Mouse (Mus musculus) erythroblast, adult 5-6 weeks (primary cell): Measurements from ENCODE around the gene Mtss1l. TPM values are rescaled to one million over a fixed set of nuclear protein-coding genes. Genes with fewer than 3 reads are reported as not detected.

Source experiments
- ATAC-seq: replicated peaks from 2 replicates; pipeline ENCODE4 v1.8.0; 2016; ENCODE audit warnings: moderate number of reproducible peaks, mild to moderate bottlenecking, moderate TSS enrichment, inconsistent platforms; ENCODE audit not compliant: poor library complexity, low FRiP score, severe bottlenecking
- total RNA-seq, 2 experiments: library from RNA; stranded (forward) in 1 of 2; stranded (reverse) in 1 of 2; fragments of 150-400 nt in 1 of 2; fragments of 200-764, 138-1000 nt in 1 of 2; gene quantifications; 2 replicates each; pipeline versions ENCODE4 v1.2.3 to v1.2.4; 2015 to 2017; ENCODE audit warnings: low replicate concordance in 2 of 2

The Mtss1l gene
- total RNA-seq (2015; ENCODE audit: low replicate concordance) = not detected in 2 replicates
- 0.26 TPM in 1 of 2 replicates, not detected in the other for total RNA-seq (2017; ENCODE audit: low replicate concordance)

DNA sequence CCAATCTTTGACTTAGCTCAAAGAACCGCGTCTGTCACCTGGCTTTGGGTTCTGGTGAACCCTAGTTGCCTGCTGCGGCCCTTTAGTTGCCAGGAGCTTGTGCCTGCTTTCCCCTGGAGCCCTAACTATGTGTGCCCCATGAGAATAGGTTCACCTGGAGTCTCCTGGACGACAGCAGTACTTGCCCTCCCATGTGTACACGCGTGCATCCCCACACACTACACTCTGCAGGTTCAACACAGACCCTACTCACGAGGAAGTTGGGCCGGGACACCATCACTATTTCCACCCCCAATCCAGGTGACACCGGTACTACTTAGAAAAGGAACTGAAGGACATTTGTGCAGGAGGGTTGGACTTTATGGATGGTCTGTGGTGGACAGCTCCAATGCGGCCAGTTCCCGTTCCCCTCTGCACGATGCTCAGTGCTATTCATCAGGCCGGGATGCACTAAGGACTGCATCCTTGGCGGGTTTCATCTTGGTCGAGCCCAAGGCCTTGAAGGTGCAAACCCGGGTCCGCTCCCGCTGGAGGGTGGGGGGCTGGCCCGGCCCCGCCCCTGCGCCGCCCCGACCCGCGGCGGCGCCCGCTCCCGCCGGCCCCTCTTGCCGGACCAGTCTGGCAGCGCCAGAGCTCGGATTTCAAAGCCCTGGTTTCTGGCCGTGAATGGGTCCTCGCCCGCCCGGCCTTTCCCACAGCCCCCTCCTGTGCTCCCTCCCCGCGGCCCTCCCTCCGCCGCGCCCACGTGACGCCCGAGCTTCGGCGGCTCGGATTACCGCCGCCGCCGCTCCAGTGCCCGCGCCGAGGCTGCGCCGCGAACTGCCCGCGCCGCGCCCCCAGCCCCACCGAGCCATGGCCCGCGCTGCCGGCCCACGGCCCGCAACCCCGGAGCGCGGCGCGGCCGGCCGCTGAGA lies at the start of gene Mtss1l:
TSS of gene Mtss1l (plus strand) at position 792 of the 914 bp plus-strand sequence.
- no peak for ATAC-seq

DNA sequence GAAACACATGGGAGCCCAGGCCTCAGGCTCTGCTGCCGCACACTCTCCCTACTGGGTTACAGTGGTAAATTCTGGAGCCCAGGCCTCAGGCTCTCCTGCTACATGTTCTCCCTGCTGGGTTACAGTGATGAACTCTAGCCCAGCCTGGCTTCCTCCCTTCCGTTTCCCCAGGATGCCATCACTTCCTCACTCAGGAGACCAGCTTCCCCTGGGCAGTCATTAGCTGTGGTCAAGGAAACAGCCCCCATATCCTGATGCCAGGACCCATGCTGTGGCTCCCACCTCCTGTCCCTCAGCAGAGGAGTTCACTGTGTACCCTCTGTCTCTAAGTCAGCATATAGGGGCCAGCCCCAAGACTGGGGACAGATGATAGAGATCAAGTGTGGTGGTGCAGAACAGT lies 49.1 kb upstream of the Mtss1l start:
- ATAC-seq = no peak

DNA sequence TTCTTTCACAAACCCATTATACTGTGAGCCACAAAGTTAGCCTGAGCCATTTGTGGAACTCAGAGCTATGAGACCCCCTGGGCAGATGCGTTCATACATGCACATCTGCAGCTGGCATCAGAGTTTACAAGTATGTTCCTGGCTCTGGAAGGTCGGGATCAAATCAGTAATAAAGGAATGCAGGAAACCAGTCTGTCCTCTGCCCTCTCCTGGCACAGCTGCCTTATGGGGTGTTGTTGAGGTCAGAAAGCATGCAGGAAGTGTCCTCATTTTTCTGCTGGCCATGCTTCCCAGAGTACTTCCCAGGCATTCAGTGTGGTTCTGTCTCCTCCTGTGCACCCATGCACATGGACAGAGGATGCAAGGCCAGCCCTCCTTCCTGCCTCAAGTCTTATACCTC lies 48.1 kb upstream of the Mtss1l start:
- no peak for ATAC-seq

DNA sequence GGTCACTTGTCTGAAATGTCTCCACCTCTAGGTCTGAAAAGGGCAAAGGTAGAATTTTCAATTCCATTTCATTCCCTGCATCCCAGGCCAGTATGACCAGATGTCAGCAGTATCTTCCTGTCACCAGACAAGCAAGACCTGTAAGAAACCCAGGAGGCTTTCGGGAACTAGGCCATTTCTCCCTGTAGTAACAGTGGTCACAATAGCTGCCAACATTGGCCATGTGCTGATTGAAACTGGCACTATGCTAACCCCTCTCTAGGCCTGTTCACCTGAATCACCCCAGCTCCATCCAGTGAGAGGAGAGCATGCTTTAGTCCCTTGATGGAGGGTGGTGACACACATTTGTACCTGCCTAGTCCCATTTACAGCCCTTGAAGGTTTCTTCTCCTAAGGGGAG lies 46.7 kb upstream of the Mtss1l start:
- ATAC-seq = no peak

DNA sequence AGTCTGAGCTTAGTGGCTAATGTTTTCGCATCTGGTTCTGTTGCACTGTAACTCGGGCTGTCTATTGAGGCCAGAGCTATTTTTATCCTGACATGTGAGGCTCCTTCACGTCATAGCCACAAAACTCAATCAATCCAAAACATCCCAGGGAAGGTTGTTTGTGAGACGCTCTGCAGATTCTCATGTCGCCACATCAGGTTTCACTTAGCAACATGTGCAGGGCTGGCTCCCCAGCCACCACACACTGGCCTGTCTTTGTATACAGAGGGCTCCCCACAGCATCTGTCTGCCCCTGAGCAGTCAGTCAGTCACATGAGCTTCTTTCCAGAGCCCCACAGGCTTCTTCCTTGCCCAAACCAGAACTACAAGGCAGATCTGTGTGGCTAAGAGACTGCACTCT lies 44.6 kb upstream of the Mtss1l start:
- ATAC-seq = no peak

DNA sequence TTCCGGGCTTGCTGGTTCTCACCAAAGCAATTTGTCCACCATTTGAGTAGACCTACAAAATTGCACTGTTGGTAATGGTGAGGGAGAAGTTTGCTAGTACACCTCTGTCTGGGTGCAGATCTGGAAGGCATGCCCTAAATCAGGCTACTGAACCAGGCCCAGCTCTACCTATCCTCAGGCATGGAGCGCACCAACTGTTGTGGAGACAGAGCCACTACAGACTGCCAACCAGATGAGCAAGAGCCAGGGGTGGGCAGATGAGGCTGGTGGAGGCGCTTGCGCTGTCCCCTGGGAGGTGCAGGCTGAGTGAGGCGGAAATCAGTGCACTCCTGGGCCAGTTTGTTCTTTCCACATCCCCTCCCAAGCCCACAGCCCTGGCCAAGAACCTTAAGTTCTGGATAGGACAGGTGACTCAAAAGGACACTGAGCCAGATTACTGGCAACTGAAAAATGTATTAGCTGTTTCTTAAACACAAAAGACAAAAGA lies 44.1 kb upstream of the Mtss1l start:
- no peak for ATAC-seq

DNA sequence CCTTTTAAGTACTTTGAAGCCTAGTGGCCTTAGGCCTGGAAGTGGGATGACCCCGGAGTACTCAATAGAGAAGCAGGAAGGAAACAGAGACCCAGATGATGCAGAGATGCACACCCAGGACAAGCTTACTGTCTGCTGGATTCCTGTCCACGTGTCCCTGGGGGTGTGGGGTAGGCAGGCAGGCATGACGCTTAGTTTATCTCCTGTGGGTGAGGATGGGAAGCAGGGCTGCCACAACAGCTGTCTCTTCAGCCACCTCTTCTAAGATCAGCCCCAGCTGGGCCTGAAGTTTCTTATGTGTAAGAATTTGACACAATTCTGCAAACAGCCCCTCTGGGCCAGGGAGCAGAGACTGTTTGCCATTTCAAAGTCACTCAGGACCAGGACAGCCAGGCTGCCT lies 42.3 kb upstream of the Mtss1l start:
- no peak for ATAC-seq

DNA sequence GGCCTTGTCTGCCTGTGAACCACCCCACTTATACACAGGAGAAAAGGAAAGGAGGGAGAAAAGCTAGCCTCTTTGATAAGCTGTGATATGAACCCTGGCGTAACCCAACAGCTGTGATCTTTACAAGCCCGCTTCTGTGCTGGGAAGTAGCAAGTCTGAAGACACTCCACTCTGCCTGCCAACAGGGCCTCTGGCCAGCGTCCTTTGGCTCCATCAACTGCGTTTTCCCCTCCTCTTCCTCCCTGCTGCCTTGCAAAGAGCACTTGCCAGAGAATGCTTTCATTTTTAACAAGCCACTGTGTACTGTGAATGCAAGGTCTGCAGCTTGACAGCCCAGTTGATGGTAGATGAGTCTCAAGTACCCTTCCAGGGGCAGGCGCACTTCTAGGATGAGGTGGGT lies 33.5 kb upstream of the Mtss1l start:
- no peak for ATAC-seq

DNA sequence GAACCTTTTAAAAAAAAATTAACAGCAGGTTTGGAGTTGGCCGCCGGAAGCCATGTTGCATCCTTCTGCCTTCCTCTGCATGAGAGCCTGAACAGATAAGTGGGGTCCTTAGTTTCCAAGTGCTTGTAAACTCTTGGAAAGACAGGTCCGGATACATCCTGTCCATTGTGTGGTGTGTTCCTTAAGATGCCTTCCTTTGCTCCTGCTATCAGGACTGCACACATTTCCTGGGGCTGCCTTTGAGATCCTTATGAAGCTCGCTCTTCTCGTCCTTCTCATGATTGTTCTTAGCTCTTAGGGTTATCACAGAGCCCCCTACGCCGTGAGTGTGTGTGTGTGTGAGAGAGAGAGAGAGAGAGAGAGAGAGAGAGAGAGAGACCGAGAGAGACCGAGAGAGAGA lies 31.3 kb upstream of the Mtss1l start:
- ATAC-seq = no peak

DNA sequence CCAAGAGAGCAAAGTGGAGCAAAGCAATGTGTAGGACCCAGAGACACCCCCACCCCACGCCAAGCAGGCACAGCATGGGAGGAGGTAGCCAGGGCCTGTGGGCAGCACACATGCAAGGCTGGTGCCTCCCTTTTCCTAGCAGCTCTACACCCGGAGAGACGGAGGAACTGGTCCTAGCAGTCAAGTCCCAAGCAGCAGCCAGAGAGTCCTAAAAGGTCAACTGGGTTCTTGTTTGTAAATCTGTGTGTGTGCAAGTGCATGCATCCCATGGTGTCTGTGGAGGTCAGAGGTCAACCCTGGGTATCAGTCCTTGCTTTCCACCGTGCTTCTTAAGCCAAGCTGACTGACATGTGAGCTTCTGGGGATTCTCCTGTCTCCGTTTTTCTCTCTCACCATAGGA lies 27.1 kb upstream of the Mtss1l start:
- ATAC-seq = no peak

DNA sequence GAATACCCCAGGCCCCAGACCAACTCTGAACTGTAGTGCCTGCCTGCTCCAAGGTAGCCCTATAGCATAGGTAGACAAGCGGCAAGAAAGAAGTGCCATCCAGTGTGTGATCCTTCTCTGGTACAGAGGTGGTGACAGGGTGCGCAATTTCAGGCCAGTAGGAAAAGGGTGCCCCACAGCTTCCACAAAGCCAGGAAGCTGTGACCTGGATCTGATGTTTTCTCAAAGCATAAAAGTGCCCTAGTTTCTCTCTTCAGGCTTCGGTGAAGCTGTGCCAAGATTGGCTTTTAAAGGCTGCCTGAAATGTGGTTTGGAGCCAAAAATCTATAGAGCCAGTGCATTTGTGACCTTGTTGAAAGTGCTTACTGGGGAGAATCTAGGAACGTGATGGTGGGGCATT lies 26.4 kb upstream of the Mtss1l start:
- no peak for ATAC-seq

DNA sequence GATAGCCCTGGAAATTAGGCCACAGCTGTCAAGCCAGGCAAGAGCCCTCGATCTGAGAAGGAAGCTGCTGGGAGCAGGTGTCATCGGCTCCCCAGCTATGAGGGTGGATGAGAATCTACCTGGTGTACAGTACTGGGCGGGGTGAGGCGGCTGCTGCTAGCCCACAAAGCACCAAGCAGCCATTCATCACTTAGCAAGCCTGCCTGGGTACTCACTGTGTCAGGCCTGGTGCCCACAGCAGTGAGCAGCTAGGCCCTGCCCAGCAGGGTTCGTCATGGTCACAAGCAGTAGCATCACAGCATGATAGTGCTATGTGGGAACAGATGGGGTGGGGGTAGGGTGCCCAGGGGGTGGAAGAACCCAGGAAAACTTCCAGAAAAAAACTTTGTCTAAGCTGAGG lies 25.8 kb upstream of the Mtss1l start:
- no peak for ATAC-seq

DNA sequence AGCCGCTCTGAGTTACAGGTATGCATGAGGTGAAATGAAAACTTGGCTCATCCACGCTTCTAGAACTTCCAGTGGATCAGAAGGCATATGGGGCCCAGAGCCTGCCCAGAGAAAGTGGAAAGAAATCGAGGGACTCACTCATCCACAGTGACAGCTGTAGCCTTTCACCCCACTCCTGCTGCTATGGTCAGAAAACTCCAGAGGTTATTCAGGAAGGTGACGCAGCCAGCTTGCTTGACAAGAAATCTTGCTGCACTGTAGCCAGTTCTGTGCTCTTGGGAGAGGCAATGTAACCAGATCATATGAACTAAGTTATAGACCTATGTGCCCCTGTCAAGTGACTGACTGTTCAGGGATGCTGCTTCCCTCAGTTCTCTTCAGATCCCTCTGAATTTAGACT lies 25.2 kb upstream of the Mtss1l start:
- ATAC-seq = no peak

DNA sequence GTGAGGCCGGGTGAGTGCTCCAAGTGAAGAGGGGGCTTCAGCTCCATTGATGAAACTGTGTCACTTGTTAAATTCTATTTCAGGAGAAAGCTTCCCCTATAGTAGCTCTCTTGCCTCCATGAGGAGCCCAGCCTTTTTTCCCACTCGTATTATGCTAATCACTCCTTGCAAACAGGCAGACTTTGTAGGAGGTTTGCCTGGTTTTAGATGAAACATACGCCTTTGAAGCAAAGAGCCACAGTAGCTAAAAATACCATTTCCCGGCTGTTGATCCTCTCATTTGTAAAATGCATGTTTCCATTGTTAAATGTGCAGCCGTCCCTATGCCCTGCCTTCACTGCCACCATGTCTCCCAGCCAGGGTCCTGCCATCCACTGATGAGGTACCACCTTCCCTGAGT lies 23.7 kb upstream of the Mtss1l start:
- ATAC-seq = no peak

DNA sequence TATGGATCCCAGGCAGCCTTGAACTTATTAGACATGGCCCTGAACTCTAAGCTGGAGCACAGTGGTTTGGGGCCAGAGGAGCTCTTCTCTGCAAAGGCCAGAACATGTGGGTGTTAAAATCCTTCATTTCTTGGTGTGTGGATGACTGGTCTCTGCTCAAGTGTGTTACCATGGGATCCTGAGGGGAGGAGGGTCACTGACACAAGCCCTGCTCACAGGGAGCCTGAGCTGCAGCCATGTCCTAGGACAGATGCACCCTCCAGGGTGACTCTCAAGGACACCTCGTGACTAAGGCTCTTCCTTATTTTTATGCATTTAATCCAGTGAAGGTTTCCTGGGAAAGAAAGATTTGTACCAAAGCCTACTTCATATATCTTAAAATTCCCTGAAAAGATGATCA lies 23.2 kb upstream of the Mtss1l start:
- ATAC-seq = no peak

DNA sequence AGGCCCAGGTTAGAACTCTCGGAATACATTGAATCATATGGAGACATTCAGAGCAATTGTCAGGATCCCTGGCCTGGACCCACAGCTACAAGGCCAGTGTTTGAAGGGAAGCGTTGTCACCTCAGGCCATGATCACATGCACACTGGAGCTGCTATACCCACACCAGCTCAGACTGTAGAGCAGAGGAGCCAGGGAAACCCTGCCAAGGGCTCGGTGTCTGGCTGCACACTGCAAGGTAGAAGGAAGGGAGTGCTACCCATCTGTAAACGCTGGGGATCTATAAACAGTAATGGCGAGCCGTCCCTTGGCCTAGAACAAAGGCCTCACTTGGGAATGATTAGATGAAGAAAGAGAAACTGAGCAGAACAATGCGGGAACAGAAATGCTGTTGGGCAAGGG lies 21.8 kb upstream of the Mtss1l start:
- no peak for ATAC-seq

DNA sequence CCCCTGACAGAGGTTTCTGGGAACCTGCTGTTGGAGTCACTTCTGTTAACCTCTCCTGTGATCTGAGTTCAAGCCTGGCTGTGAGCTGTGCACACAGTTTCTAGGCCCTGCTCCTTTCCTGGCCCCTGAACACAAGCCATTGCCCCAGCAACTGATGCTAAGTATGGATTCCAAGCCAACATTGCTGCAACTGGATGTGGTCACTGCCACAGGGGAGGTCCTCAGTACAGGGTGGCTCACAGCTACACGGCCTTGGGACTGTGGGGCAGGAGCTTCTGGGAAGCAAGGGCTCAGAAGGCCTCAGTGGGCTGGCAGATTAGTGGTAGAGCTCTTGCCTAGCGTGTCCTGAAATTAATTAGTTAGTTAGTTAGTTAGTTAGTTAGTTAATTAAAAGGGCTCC lies 20.7 kb upstream of the Mtss1l start:
- ATAC-seq = no peak

DNA sequence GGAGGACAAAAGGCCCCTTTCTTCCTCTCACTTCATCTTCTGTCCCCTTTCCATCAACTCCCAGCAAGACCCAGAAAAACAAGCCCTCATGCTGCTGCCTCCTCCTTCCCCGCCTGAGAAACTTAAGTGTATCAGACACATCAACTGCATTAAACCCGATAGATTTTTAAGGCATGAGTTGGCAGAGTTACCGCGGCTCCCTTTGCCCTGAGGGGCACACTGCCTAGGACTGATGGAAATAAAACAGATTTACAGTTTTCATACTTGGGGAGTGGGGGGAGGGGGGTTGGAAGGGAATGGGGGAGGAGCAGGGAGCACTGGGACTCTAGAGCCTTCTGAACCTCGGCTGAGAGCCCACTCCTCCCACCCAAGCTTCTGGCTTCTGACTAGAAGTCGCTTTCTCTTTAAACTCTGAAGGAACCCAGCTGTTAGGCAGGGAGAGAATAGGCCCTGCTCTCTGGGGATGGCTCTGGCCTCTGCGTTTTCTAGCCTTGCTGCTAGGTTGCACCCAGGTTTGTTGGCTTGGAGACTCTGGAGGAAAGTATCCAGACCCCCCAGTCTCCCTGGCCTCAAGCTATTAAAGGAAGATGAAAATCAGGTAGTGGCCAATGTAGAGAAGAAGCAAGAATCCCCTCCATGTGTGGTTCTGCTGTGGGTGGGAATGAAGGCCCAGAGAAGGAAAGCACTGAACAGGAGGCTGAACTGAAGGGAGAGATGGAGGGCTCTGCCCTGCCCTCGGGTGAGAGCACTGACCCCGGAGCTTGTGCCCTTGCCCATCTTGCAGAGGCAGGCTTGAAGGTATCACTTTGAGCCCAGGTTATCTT lies 18.4 kb upstream of the Mtss1l start:
- no peak for ATAC-seq

DNA sequence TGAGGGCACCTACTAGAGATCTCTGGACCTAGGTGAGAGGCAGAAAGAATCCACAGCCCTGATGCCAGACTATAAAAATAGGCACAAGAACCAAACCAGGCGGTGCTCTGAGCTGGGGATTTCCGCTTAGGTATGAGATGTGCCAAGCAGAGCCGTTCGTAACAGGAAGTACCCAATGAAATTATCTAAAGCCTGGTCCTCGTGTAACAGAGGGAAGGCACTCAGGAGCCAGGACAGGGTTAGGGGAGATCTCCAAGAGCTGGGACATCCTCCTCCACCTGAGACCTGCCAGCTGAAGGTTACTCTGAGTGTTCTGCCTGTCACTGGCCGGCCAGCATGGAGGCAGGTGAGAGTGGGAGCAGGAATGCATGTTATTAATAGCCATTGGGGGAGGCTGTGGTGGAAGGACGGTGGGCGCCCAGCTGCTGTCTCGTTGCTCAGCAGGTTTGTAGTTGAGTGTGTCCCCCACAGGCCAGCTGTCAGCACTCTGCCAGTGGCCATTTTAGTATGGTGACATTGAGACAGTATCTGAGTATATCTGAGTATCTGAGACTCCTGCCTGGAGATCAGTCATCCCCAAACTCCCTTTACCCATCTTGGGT lies 17.7 kb upstream of the Mtss1l start:
- no peak for ATAC-seq

DNA sequence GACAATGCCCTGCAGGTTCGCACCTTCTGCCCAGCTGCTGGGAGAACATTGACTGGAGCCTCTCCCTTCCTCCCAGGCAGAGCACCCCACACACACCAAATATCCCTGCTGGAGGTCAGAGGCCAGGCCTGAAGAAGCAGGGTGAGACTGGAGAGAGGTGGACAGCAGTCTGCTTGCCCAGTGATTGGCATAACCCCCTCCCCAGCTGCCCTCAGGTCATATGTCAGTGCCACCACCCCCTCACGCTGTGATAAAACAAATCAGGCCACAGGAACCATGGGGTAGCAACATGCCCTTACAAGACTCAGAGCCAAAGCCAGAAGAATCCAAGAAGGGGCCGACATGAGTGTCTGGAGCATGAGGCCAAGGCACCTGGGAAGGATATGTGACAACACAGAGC lies 17.2 kb upstream of the Mtss1l start:
- no peak for ATAC-seq
